Mouse (Mus musculus): ENCODE results near the gene Fam83c.

Fam83c gene

GRCm38 (mm10) chr2:155787949-155788931, 46.4 kb downstream of the Fam83c start:
- no peak for DNase-seq

GRCm38 (mm10) chr2:155786905-155787304, 47.7 kb downstream of the Fam83c start:
- DNase-seq = no peak

GRCm38 (mm10) chr2:155784534-155784933, 50.1 kb downstream of the Fam83c start:
- DNase-seq = no peak

- no peak for DNase-seq
Observed at GRCm38 (mm10) chr2:155779506-155779905, 55.1 kb downstream of the Fam83c start.

GRCm38 (mm10) chr2:155779066-155779465, 55.6 kb downstream of the Fam83c start:
- DNase-seq = no peak

- no peak for DNase-seq
Observed at GRCm38 (mm10) chr2:155778004-155778403, 56.6 kb downstream of the Fam83c start.

GRCm38 (mm10) chr2:155777688-155777985, 57.0 kb downstream of the Fam83c start:
- DNase-seq = no peak
